Mouse (Mus musculus) regulatory T cell (primary cell): ENCODE results near the gene Actl6b.

Experiments used
- in situ Hi-C: fragments of 300-600 bp; cut with MboI, MseI; formaldehyde crosslinking; loops from one replicate; pipeline ENCODE4 v1.15.1; 2025; ENCODE audit warnings: high pct_unique_total_duplicates

Actl6b gene

DNA sequence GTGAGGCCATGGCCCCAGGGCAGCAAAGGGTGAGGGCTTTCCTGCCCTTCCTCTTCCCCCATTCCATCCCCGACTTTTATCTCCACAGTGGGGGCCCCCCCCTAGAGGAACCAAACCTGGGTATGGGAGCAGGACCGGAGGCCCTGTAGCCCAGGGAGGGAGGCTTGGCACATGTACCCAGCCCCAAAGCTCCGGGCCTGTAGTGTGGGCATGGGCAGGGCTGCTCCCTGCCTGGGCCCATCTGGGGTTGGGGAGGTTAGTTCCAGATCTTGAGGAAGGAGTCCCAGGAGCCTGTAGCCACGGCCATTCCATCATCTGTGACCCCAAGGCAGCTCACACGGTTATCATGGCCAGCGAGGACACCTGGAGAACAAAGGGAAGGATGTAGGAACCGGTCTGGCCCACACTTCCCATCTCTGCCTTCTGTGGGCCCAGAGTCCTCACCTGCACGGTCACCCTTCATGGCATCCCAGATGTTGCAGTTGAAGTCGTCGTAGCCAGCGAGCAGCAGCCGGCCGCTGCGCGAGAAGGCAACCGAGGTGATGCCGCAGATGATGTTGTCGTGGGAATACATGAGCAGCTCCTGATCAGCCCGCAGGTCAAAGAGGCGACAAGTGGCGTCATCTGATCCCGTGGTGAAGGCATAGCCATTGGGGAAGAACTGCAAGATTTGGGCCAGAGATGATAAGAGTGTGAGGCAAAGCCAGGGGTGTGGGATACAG lies 24.9 kb upstream of the Actl6b start:
- in situ Hi-C loops, result loop anchor here (10.0 kb wide), 1 partner anchor 236 kb away; no protein-coding TSS in a partner anchor

DNA sequence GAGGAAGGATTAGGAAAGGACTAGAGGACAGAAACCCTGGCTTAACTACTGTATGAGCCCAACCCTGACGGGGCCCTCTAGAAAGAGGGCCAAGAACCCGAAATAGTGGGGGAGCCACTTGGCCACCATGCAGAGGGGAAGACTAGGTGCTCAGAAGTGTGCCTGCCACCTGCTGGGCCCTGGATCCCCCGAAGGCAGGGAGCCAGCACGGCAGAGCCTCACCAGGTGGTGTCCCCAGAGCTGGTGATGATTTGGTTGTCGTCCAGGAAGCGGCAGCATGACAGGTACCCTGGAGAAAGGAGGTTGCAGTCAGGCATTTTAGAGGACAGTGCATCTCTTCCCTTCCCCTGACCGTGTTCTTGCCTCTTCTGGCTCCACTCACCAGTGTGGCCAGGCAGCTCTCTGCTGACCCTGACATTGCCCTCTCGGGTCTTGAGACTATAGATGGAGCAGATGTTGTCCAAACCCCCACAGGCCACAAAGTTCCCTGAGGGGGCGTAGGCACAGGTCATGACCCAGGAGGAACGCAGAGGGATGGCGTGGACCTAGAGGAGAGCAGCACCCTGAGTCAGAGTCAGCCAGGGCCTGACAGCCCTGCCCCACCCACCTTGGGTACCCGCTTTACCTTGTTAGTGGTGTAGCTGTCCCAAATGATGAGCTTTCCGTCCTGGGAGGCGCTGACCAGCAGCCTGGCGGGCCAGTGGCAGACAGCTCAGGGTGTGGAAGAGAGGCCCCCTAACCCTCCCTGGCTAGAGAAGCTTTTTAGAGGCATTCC lies 23.9 kb upstream of the Actl6b start:
- in situ Hi-C loops, result loop anchor here (10.0 kb wide), 1 partner anchor 235 kb away; no protein-coding TSS in a partner anchor

DNA sequence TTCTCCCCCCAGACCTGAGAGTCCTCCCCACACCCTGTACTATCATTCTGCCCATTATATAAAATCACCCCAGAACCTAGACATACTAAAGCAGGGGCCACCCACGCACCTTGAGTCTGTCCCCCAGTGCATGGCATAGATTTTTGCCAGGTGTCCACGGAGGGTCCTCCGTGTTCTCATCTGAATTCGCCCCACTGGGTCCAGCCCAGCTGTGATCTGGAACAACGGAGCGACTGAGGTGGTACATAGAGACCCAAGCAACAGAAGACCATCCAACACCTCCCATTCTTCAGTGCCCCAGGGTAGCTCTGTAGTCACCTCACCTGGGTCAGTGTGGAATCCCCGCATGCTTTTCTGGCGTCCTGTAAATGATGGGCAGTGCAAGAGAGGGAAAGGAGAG lies 23.2 kb upstream of the Actl6b start:
- in situ Hi-C loops, result no loop called here

DNA sequence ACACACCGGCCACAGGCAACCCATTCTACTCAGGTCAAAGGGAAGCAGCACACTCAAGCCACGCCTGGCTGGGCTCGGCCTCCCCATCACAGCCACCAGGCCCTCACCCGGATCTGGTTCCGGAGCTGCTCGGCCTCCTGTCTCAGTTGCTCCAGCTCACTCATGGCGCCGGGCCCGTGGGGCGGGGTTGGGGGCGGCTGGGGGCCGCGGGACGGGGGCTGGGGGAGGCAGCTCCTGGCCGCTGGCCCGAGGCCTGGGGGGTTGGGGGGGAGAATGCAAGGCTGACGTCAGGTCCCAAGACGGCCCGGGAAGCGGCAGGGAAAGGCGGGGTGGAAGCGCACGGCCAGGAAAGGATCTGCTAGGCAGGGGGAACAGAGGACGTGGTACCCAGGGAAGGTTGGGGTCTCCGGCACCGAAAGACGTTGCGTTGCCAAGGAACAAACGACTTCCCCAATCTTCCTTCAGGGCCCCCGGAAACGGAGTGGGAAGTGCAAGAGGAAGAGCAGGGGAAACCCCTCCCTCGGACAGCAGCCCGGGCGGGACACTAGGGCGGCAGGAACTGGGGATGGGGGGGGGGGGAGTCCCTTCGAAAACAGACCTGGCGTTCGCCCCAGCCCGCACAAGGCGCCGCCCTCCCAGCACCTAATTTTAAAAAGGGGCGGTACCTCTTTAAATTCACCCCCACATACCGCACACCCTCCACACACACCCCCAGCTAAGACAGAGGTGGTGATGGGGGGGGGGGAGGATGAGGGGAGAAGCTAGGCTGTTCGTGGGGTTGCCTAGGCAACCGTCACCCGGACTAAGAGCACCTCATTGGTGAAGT lies 22.5 kb upstream of the Actl6b start:
- in situ Hi-C loops, result no loop called here

DNA sequence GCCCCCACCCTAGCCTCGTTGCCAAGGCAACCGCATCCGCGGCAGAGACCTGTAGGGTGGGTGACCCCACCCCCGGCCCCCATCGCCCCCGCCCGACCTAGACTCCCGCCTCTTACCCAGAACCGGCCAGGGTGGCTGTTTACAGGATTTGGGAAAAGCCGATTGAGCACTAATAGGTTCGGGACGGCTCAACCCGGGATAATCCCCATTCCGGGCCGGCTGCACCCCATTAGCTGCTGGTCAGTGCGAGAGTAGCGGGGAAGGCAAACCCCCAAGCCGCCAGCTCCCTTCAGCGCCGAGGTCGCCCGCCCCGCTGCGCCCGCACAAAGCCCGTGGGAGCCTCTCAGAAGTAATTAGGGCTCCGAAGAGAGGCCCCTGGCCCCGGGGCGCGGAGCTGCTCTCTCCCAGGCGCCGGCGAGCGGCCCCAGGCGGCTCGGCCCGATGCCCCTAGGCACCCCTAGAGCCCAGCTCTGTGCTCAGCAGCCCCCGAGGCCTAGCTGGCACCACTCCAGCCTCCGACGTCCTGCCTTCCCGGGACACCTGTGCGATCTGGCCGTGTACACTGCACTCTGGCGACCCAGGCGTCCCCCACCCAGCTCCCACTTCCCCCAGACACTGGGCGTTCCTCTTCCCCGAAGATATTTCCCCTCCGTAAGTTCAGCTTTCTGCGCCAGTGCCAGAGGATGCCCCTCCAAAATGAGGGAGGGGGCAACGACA lies 21.7 kb upstream of the Actl6b start:
- in situ Hi-C loops, result no loop called here

DNA sequence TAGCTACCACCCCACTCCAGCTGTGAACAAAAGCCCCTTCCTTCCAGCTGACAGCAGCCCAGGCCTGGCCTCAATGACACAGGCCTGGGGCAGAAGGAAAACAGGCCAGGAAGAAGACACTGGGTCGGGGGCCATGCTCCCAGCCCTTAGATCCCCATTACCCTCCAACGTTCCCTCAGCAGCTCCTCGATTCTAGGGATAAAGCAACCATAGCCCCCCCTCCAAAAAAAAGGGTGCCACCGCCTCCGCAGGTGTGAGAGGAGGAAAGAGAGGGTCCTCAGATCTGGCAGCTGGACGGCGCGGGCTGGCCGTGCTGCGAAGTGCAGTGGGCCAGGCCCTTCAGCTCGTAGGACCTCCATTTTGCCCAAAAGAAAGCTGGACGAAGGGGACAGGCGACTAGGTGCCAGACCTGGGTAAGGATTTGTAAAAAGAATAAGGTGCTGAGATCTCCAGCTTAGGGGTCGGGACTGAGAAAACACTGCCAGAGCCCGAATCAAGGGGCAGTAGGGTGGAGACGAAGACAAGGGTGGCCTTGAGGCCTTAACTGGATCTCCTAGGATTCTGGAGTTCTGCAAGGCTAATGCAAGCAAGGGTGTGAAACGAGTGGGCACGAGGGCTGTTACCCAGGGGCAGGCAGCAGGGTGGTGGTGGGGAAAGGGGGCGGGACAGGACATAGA lies 21.0 kb upstream of the Actl6b start:
- in situ Hi-C loops, result no loop called here

DNA sequence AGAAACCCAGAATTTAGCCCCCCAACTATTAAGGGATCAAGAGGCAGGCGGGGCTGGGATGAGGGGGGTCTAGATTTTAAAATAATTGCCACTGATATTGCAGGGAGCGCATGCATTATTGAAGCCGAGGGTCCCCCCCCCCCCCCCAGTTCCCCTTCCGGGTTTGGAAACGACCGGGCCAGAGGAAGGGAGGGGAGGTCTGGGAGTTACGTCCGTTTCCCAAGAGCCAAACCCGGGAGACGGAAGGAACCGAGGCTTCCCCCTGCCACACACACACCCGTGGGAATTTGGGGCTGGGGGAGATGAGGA lies 20.6 kb upstream of the Actl6b start:
- in situ Hi-C loops, result no loop called here

DNA sequence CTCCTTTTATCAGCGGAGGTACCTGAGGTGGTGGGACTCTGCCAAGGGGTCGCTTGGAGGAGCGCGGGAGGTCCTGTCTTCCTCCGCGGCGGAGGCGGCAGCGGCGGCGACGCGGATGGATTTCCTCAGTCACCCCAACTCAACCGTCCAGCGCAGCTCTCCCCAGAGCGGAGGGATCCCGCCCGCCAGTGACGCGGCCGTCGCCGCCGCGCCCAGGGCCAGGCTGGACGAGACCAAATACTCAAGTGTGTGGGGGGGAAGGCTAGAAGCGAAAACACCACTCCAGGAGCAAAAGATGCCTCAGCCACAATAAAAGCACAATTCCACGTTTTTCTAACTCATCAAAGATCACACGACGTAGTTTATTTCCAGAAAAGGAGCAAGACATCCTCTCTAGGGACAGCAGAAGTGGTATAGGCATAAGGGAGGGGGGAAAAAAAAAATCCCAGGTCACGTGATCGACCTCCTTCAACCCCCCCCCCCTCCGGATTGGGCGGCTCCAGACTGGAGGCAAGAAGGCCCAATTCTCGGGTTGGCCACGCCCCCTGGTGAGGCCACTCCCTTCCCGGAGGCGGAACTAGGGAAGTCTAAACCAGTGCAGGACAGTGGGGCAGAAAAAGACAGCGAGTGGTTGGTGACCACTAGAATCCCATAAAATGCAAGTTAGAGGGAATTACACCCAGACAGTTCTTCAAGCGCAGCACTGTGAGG lies 20.0 kb upstream of the Actl6b start, which contains the start of the genes Epo and Gnb2:
TSS of gene Epo (minus strand) at position 126 of the 711 bp plus-strand sequence.
TSS of gene Gnb2 (minus strand) at position 394 of the 711 bp plus-strand sequence.
- in situ Hi-C loops, result no loop called here

DNA sequence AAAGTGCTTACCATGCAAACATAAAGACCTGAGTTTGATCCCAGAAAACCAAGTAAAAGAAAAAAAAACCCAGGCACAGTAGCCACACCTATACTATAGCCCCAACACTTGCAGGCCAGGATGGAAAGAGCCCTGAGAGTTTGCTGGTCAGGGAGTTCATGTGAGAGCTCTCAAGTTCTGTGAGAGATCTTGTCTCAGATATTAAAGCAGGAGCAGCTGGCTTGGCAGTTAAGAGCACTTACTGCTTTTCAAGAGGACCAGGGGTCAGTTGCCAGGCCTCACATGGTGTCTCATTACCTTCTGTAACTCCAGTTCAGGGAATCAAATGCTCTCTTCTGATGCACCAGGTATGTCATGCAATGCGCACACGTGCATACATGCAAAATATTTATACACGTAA lies 18.6 kb upstream of the Actl6b start:
- in situ Hi-C loops, result no loop called here

DNA sequence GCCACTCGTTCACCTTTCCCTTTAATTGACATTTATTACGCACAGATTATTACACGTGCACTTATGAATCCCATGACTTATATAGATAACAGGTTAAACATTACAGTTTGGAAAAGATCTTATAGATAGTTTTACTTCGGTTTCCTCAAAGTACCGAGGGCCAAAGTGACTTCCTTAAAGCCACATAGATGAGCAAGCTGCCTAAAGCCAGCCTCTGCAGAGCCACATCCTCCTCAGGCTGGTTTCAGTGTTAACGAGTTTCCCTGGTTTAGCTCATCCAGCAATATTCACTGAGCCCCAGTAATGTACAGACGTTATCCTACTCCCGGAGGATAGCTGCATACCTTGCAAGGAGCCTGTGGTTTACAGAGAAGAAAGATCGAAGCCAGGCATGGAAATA lies 18.0 kb upstream of the Actl6b start:
- in situ Hi-C loops, result no loop called here

DNA sequence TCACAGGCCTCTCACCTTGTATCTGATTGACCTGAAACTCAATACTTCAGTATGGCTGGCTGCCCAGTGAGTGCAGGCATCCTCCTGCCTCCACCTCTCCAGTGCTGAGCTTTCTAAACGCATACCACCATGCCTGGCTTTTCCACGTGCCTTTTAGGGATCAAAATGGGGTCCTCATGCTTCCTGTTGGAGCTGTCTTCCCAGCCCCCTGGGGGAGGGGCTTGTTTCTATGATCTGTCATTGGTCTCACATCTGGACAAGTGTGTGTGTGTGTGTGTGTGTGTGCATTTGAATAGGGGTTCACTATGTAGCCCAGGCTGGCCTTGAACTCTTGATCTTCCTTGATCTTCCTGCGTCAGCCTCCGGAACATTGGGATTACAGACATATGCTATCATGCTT lies 15.9 kb upstream of the Actl6b start:
- in situ Hi-C loops, result no loop called here

DNA sequence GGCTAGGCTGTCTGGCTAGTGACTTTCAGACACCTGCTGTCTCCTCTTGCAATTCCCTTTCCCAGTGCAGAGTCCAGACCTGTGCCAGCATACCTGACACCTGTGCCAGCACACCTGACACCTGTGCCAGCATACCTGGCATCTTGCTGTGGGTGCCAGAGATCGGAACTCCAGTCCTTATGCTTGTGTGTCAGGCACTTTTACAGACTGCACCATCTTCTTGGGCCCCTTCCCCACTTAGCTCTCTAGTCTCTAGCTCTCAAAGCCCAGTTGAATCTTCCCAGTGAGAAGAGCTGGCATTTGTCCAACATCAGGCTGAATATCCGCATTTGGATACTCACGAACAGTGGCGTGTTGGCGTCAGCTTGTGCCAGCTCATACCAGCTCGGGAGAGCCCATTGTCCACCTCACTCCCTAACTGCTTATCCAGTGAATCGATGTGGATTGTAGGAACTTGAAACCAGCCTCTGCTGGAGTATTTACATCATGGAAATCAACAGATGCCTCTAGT lies 14.0 kb upstream of the Actl6b start:
- in situ Hi-C loops, result no loop called here

DNA sequence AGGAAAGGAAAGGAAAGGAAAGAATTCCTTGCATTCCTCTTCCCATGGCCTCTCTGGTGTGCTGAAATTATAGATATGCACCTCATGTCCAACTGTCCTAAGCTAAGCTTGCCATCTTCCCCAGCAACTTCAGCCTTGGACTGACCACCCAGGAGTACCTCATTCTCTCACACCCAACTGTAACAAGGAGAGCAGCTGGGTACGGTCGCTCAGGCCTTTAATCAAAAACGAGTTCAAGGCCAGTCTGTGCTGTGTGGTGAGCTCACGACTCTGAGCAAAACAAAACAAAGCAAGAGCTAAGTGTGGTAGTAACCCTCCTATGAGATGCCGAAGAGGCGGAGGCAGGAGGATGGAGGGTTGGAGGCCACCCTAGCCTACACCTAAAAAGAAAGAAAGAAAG lies 12.3 kb upstream of the Actl6b start:
- in situ Hi-C loops, result no loop called here

DNA sequence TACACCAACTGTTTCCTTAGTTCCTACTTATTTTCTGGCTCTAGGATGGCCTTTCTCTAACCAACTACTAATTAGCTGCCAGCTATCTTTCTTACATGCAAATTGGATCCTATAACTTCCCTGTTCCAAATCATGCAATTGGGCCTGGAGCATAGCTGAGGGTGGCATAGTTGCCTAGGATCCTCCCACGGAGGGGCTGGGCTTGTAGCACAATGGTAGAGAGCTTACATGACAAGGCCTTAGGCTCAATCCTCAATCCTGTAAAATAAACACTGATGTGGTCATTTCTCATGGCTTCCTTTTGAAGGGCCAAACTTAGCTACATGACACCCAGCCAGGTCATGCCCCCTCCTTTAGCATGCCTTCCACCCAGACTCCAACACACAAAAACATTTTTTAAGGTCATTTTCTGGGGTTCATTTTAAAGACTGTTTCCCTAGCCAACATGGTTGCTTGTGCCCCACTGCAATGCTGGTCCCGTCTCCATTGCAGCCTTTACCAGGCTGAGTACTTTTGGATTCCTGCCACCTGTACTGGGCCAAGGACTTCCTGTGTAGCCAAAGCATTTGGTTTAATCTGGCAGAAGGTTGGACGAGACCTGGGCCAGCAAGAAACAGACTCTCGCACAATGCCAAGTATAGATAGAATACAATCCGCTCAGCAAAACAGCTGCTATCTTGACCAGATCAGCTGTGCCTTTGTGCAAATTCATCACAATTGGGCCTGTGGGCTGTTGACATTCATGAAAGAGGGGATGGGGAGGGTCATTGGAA lies 11.4 kb upstream of the Actl6b start:
- in situ Hi-C loops, result no loop called here

DNA sequence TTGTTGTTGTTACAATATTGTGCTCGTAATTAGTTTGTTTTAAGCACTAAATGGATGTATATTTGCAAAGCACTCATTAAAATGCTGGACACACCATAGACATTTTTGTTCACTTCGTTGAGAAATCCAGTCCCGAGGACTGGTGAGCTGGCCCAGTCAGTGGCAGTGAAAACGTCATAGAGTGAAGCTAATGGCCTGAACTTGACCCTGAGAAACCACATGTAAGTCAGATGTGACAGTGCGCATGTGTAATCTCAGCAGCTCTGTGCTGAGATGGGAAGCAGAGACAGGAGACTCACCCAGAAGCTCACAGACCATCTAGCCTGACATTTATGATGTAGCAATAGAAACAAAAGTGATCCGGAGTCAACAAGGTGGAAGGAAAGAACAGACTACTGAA lies 8.4 kb upstream of the Actl6b start:
- in situ Hi-C loops, result no loop called here

DNA sequence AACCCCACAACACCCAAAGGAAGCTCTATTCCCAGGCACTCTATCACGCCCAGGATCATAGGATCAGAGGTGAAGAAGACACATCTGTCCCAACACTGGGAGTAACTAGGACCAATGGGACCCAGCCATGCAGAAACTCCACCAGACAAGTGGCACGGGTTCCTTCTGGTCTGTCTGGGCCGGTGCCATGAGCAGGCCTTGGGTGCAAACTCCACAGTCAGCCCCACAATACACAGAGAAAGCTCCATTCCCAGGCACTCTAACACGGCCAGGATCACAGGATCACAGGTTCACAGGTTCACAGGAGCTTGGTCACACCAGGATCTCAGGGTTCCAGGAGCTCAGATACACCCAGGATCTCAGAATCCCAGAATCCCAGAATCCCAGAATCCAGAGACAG lies 7.7 kb upstream of the Actl6b start:
- in situ Hi-C loops, result no loop called here

DNA sequence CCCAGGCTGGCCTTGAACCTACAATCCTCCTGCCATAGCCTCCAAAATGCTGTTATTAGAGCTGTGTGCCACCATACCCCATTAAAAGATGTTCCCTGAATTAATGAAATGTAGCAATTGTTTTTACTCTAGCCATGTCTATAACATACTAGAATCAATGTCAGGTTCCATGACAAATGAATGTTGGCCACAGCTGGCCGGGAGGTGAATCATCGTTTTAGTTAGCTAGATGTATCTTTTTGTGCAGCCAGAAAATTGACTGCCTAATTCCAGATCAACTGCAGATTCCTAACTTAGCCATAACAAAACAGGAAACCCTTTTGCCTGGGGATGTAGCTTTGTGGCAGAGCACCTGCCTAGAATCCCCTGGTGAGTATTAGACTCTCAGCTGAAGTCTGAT lies 3.5 kb upstream of the Actl6b start:
- in situ Hi-C loops, result loop anchor here (10.0 kb wide), 1 partner anchor 1515 kb away; no protein-coding TSS in a partner anchor

DNA sequence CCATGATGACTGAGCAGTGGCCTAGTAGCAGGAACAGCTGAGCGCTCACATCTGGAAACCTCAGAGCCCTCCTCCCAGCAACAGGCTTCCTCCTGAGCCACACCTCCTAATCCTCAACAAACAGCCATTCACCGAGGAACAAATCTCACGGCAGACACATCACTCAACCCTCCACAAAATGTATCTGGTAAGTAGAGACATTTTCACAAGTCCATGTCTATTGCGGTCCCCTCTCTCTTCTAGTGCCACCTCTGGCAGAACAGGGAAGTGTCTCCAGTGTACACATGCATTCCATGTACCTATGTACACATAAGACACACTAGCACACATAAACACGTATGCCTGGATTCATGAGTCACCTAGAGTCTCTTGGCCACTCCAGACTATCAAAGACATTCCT lies 2.2 kb upstream of the Actl6b start:
- in situ Hi-C loops, result loop anchor here (10.0 kb wide), 1 partner anchor 1514 kb away; no protein-coding TSS in a partner anchor

DNA sequence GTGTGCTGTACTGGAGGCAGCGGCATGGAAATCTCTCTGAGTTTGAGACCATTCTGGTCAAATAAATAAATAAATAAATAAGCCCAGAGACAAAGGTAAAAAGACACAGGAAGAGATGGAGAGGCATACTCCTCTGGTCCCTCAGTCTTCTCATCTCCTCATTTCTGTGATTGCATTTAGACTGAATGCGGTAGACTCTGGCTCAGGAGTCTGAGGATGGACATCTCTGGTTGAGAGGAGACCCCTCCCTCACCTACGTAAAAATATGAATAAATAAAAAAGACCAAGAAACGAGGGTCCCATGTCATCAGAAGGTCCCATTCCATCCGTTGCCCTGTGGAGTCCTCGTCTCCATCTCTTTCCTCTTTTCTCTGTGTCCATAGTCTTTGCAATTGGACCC lies 317 bp upstream of the Actl6b start:
- in situ Hi-C loops, result loop anchor here (10.0 kb wide), 1 partner anchor 1512 kb away; no protein-coding TSS in a partner anchor
